Mouse (Mus musculus) left cerebral cortex, postnatal 4 days (tissue): ENCODE measurements at regions not wholly inside any gene's neighbourhood (a gene's known extent, or its start where the extent isn't known, plus 50 kb on each side); places are given as distances from the start of the nearest gene placed in this dataset.

ENCODE experiments used
- DNase-seq: peaks from one replicate; pipeline ENCODE4 v3.0.0-alpha.2; 2022
- intact Hi-C: fragments of 180-260 bp; cut with DNase I; formaldehyde crosslinking; loops from one replicate; pipeline ENCODE4 v1.15.1; 2025

GRCm38 (mm10) chr16:55698489-55698892 is 140.2 kb downstream of the Nfkbiz start:
- intact Hi-C loops, result no loop called here
- no peak for DNase-seq

GRCm38 (mm10) chr16:55691069-55691468 is 147.6 kb downstream of the Nfkbiz start:
- intact Hi-C loops, result no loop called here
- DNase-seq, result no peak

GRCm38 (mm10) chr16:55663946-55664345 is 174.8 kb downstream of the Nfkbiz start:
- intact Hi-C loops, result no loop called here
- no peak for DNase-seq

- DNase-seq, result no peak
- intact Hi-C loops, result no loop called here
These were observed 201.8 kb downstream of the Nfkbiz start for GRCm38 (mm10) chr16:55636667-55637450.

- intact Hi-C loops, result no loop called here
- DNase-seq, result no peak
These were observed 202.5 kb downstream of the Nfkbiz start for GRCm38 (mm10) chr16:55636224-55636623.

- intact Hi-C loops, result no loop called here
These were observed 204.0 kb downstream of the Nfkbiz start for GRCm38 (mm10) chr16:55634691-55635090.

GRCm38 (mm10) chr16:55632220-55632619 is 206.5 kb downstream of the Nfkbiz start:
- DNase-seq, result no peak
- intact Hi-C loops, result no loop called here

More at GRCm38 (mm10) chr16:55634691-55635090, 204.0 kb downstream of the Nfkbiz start:
- no peak for DNase-seq

GRCm38 (mm10) chr16:55631637-55632036 is 207.1 kb downstream of the Nfkbiz start:
- no peak for DNase-seq
- intact Hi-C loops, result no loop called here

GRCm38 (mm10) chr16:55631048-55631447 is 207.7 kb downstream of the Nfkbiz start:
- DNase-seq, result no peak
- intact Hi-C loops, result no loop called here

- intact Hi-C loops, result no loop called here
- no peak for DNase-seq
These were observed 211.2 kb downstream of the Nfkbiz start for GRCm38 (mm10) chr16:55627531-55627930.

GRCm38 (mm10) chr16:55623422-55623821 is 215.3 kb downstream of the Nfkbiz start:
- no peak for DNase-seq
- intact Hi-C loops, result no loop called here

GRCm38 (mm10) chr16:55619731-55620130 is 219.0 kb downstream of the Nfkbiz start:
- intact Hi-C loops, result no loop called here
- DNase-seq, result no peak

- no peak for DNase-seq
- intact Hi-C loops, result no loop called here
These were observed 220.7 kb downstream of the Nfkbiz start for GRCm38 (mm10) chr16:55617958-55618357.

GRCm38 (mm10) chr16:55617506-55617905 is 221.2 kb downstream of the Nfkbiz start:
- no peak for DNase-seq
- intact Hi-C loops, result no loop called here

GRCm38 (mm10) chr16:55616408-55617120 is 222.1 kb downstream of the Nfkbiz start:
- intact Hi-C loops, result no loop called here
- DNase-seq, result no peak

GRCm38 (mm10) chr16:55612873-55613272 is 225.8 kb downstream of the Nfkbiz start:
- intact Hi-C loops, result no loop called here
- no peak for DNase-seq

GRCm38 (mm10) chr16:55612001-55612400 is 226.7 kb downstream of the Nfkbiz start:
- DNase-seq, result no peak
- intact Hi-C loops, result no loop called here

GRCm38 (mm10) chr16:55611172-55611571 is 227.5 kb downstream of the Nfkbiz start:
- DNase-seq, result no peak
- intact Hi-C loops, result no loop called here

- intact Hi-C loops, result no loop called here
- no peak for DNase-seq
These were observed 230.3 kb downstream of the Nfkbiz start for GRCm38 (mm10) chr16:55608361-55608760.

- no peak for DNase-seq
- intact Hi-C loops, result no loop called here
These were observed 232.1 kb downstream of the Nfkbiz start for GRCm38 (mm10) chr16:55606447-55607239.

GRCm38 (mm10) chr16:55603611-55604010 is 235.1 kb downstream of the Nfkbiz start:
- DNase-seq, result no peak
- intact Hi-C loops, result no loop called here
